Mouse (Mus musculus): Measurements from ENCODE around the gene Trip10. TPM values are rescaled to one million over a fixed set of nuclear protein-coding genes. Genes with fewer than 3 reads are reported as not detected.

Gene Trip10
- polyA plus RNA-seq, 1 experiment, result 39.2 TPM

DNA sequence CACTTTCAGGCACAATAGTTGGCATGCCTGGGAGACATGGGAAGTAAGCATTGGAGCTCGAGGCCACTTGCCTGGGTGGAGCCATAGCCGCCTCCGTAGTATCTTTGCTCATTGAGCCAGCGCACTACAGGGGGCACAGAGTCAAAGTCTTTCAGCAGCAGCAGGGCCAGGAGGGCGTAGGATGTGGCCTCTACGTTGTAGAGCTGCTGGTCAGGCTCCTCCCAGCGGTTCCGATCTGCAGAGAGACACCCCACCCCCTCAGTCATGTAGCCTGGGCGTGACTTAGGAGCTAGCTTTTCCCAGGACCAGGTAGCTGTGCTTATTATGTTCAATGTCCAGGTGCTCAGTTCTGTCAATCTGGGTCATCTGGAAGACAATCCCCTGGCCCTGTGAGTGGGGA, 37.8 kb upstream of the Trip10 start:
- H3K36me3 ChIP-seq (ENCODE audit: control insufficient read depth, insufficient read depth), result no peaks in the 10 kb centered on the region
- H3K79me2 ChIP-seq (ENCODE audit: control insufficient read depth, insufficient read depth), result no peaks in the 10 kb centered on the region
- H3K4me3 ChIP-seq, result no peak overlapping the region
- no peak overlapping the region for H3K4me2 ChIP-seq (ENCODE audit: low read depth)
- H3ac ChIP-seq (ENCODE audit: control insufficient read depth, insufficient read length), result no peak overlapping the region
- H3K27me3 ChIP-seq (ENCODE audit: control insufficient read depth, insufficient read depth, insufficient read length), result peaks cover 32% of the 10 kb centered on the region
- TF ChIP-seq POLR2A (IDR thresholded peaks at IDR 0.05; ENCODE audit: insufficient read length, low read depth), result no peak
- TF ChIP-seq POLR2AphosphoS2 (IDR thresholded peaks at IDR 0.05; ENCODE audit: insufficient read length, low read depth), result no peak
- TF ChIP-seq TCF12 (IDR thresholded peaks at IDR 0.05; ENCODE audit: insufficient read depth, poor library complexity, severe bottlenecking), result no peak
- TF ChIP-seq E2F4 (IDR thresholded peaks at IDR 0.05; ENCODE audit: insufficient read depth), result no peak
- no peak for TF ChIP-seq MYOD1 (IDR thresholded peaks at IDR 0.05; ENCODE audit: control insufficient read depth in 1 of 3, insufficient read length in 2 of 3, low read depth in 2 of 3)
- TF ChIP-seq REST (IDR thresholded peaks at IDR 0.05; ENCODE audit: insufficient read depth, insufficient read length), result no peak
- no peak for TF ChIP-seq TCF3 (IDR thresholded peaks at IDR 0.05; ENCODE audit: insufficient read length, low read depth)
- no peak for TF ChIP-seq USF1 (IDR thresholded peaks at IDR 0.05; ENCODE audit: low read depth)
- no peak for TF ChIP-seq MAX (IDR thresholded peaks at IDR 0.05; ENCODE audit: low read depth)
- TF ChIP-seq CEBPB (IDR thresholded peaks at IDR 0.05; ENCODE audit: insufficient read depth, poor library complexity, severe bottlenecking), result no peak
- TF ChIP-seq MYOG (IDR thresholded peaks at IDR 0.05; ENCODE audit: control insufficient read depth in 1 of 3, insufficient read depth in 1 of 3, insufficient read length in 2 of 3, low read depth in 2 of 3), result no peak
- no peak for TF ChIP-seq SRF (IDR thresholded peaks at IDR 0.05; ENCODE audit: control insufficient read depth, insufficient read length, low read depth)

GRCm38 (mm10) chr17:57214676-57215387, 34.4 kb upstream of the Trip10 start:
- no peak overlapping the region for H3K4me3 ChIP-seq
- H3K4me2 ChIP-seq (ENCODE audit: low read depth), result no peak overlapping the region
- H3K36me3 ChIP-seq (ENCODE audit: control insufficient read depth, insufficient read depth), result no peaks in the 10 kb centered on the region
- H3ac ChIP-seq (ENCODE audit: control insufficient read depth, insufficient read length), result no peak overlapping the region
- TF ChIP-seq USF1 (IDR thresholded peaks at IDR 0.05; ENCODE audit: low read depth), result no peak
- TF ChIP-seq MYOD1 (IDR thresholded peaks at IDR 0.05; ENCODE audit: control insufficient read depth in 1 of 3, insufficient read length in 2 of 3, low read depth in 2 of 3), result no peak
- TF ChIP-seq MYOG (IDR thresholded peaks at IDR 0.05; ENCODE audit: control insufficient read depth in 1 of 3, insufficient read depth in 1 of 3, insufficient read length in 2 of 3, low read depth in 2 of 3), result no peak
- TF ChIP-seq TCF12 (IDR thresholded peaks at IDR 0.05; ENCODE audit: insufficient read depth, poor library complexity, severe bottlenecking), result no peak
- no peak for TF ChIP-seq MAX (IDR thresholded peaks at IDR 0.05; ENCODE audit: low read depth)
- no peak for TF ChIP-seq CEBPB (IDR thresholded peaks at IDR 0.05; ENCODE audit: insufficient read depth, poor library complexity, severe bottlenecking)
- TF ChIP-seq POLR2A (IDR thresholded peaks at IDR 0.05; ENCODE audit: insufficient read length, low read depth), result no peak
- H3K79me2 ChIP-seq (ENCODE audit: control insufficient read depth, insufficient read depth), result no peaks in the 10 kb centered on the region
- peaks cover 32% of the 10 kb centered on the region for H3K27me3 ChIP-seq (ENCODE audit: control insufficient read depth, insufficient read depth, insufficient read length)

DNA sequence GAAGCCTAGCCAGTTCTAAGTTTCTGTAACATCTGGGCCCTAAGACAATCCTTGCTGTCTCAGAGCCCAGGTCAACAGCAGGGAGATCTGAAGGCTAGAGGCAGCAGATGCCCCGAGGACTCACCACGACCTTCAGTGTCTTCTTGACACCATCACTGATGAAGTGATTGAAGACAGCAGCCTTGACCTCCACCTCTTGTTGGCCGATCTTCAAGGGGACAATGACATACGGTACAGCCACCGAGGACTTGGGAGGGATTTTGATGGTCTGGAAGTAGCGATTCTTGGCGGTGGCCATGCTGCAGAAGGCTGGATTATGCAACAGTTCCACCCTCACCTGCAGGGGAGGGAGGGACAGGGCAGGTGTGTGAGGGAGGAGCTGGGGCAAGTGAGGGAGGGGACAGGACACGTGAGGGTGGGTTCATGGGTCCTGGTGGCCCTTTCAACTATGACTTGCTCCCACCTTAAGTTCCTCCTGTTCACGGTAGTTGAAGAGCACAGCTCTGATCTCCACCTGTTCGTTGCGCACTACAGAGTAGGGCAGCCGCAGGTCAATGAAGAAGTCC, 30.8 kb upstream of the Trip10 start:
- no peaks in the 10 kb centered on the region for H3K36me3 ChIP-seq (ENCODE audit: control insufficient read depth, insufficient read depth)
- H3K79me2 ChIP-seq (ENCODE audit: control insufficient read depth, insufficient read depth), result no peaks in the 10 kb centered on the region
- TF ChIP-seq MYOG (IDR thresholded peaks at IDR 0.05; ENCODE audit: control insufficient read depth in 1 of 3, insufficient read depth in 1 of 3, insufficient read length in 2 of 3, low read depth in 2 of 3), result no peak
- TF ChIP-seq MAX (IDR thresholded peaks at IDR 0.05; ENCODE audit: low read depth), result no peak
- TF ChIP-seq E2F4 (IDR thresholded peaks at IDR 0.05; ENCODE audit: insufficient read depth), result no peak
- TF ChIP-seq TCF12 (IDR thresholded peaks at IDR 0.05; ENCODE audit: insufficient read depth, poor library complexity, severe bottlenecking), result no peak
- TF ChIP-seq POLR2AphosphoS2 (IDR thresholded peaks at IDR 0.05; ENCODE audit: insufficient read length, low read depth), result no peak
- no peak for TF ChIP-seq CEBPB (IDR thresholded peaks at IDR 0.05; ENCODE audit: insufficient read depth, poor library complexity, severe bottlenecking)
- TF ChIP-seq USF1 (IDR thresholded peaks at IDR 0.05; ENCODE audit: low read depth), result no peak
- no peak for TF ChIP-seq SRF (IDR thresholded peaks at IDR 0.05; ENCODE audit: control insufficient read depth, insufficient read length, low read depth)
- no peak for TF ChIP-seq POLR2A (IDR thresholded peaks at IDR 0.05; ENCODE audit: insufficient read length, low read depth)
- no peak for TF ChIP-seq REST (IDR thresholded peaks at IDR 0.05; ENCODE audit: insufficient read depth, insufficient read length)
- TF ChIP-seq TCF3 (IDR thresholded peaks at IDR 0.05; ENCODE audit: insufficient read length, low read depth), result no peak
- no peak for TF ChIP-seq MYOD1 (IDR thresholded peaks at IDR 0.05; ENCODE audit: control insufficient read depth in 1 of 3, insufficient read length in 2 of 3, low read depth in 2 of 3)
- H3K4me2 ChIP-seq (ENCODE audit: low read depth), result no peak overlapping the region
- no peak overlapping the region for H3ac ChIP-seq (ENCODE audit: control insufficient read depth, insufficient read length)
- H3K27me3 ChIP-seq (ENCODE audit: control insufficient read depth, insufficient read depth, insufficient read length), result peaks cover 40% of the 10 kb centered on the region
- H3K4me3 ChIP-seq, result no peak overlapping the region

GRCm38 (mm10) chr17:57219167-57219883, 29.9 kb upstream of the Trip10 start:
- Histone ChIP-seq H3K79me2 (ENCODE audit: control insufficient read depth, insufficient read depth) (no peaks in the 10 kb centered on the region), H3K4me2 (ENCODE audit: low read depth) (no peak overlapping the region), H3K36me3 (ENCODE audit: control insufficient read depth, insufficient read depth) (no peaks in the 10 kb centered on the region), H3K4me3 (no peak overlapping the region), H3ac (ENCODE audit: control insufficient read depth, insufficient read length) (no peak overlapping the region), H3K27me3 (ENCODE audit: control insufficient read depth, insufficient read depth, insufficient read length) (peaks cover 40% of the 10 kb centered on the region)
- TF ChIP-seq CEBPB (IDR thresholded peaks at IDR 0.05; ENCODE audit: insufficient read depth, poor library complexity, severe bottlenecking), result no peak
- TF ChIP-seq MYOG (IDR thresholded peaks at IDR 0.05; ENCODE audit: control insufficient read depth in 1 of 3, insufficient read depth in 1 of 3, insufficient read length in 2 of 3, low read depth in 2 of 3), result no peak
